Mouse (Mus musculus) lung, embryonic 14.5 days (tissue): Measurements from ENCODE around the gene Sufu. TPM values are rescaled to one million over a fixed set of nuclear protein-coding genes. Genes with fewer than 3 reads are reported as not detected.

Experiments used
- ATAC-seq: fragments of 200-750 bp; cut with Nextera tagmentation; 2 replicates; pipeline ENCODE4 v1.8.0; 2017; ENCODE audit warnings: mild to moderate bottlenecking, moderate TSS enrichment, moderate library complexity; ENCODE audit not compliant: insufficient read depth
- DNase-seq: peaks from one replicate; pipeline ENCODE4 v3.0.0-alpha.2; 2015
- H3K27ac ChIP-seq: fragments of 300-500 bp; sonication (generic); 2 replicates; pipeline ENCODE4 v1.5.1; 2014; ENCODE audit warnings: low read depth, mild to moderate bottlenecking, moderate library complexity
- H3K27me3 ChIP-seq: fragments of 300-500 bp; sonication (generic); 2 replicates; pipeline ENCODE4 v1.6.1; 2014; ENCODE audit warnings: low read length, control low read depth; ENCODE audit not compliant: insufficient read depth
- H3K36me3 ChIP-seq: fragments of 300-500 bp; sonication (generic); 2 replicates; pipeline ENCODE4 v1.6.1; 2014; ENCODE audit warnings: control low read depth; ENCODE audit not compliant: insufficient read depth
- H3K4me1 ChIP-seq: fragments of 300-500 bp; sonication (generic); 2 replicates; pipeline ENCODE4 v1.6.1; 2014; ENCODE audit warnings: antibody characterized with exemption, control low read depth; ENCODE audit not compliant: insufficient read depth
- H3K4me2 ChIP-seq: fragments of 300-500 bp; sonication (generic); 2 replicates; pipeline ENCODE4 v1.6.1; 2014; ENCODE audit warnings: mild to moderate bottlenecking
- H3K4me3 ChIP-seq: fragments of 300-500 bp; sonication (generic); 2 replicates; pipeline ENCODE4 v1.5.1; 2014; ENCODE audit warnings: low read depth, low read length
- H3K9ac ChIP-seq: fragments of 300-500 bp; sonication (generic); 2 replicates; pipeline ENCODE4 v1.6.1; 2014
- H3K9me3 ChIP-seq: fragments of 300-500 bp; sonication (generic); 2 replicates; pipeline ENCODE4 v1.6.1; 2016; ENCODE audit warnings: low read depth, low read length, control low read depth
- CTCF ChIP-seq: IDR thresholded peaks from 2 replicates; pipeline ENCODE4 v1.5.1; 2016; ENCODE audit warnings: antibody characterized with exemption, low read depth
- WGBS: fragments of 180-500 bp; shearing (Covaris S2); extraction: QIAGEN DNeasy Blood & Tissue Kit; methylation state at CpG from one replicate; pipeline ENCODE4 v1.1.7; 2014; 5-methylcytosine and 5-hydroxymethylcytosine counted together
- polyA plus RNA-seq: library from polyadenylated mRNA; unstranded; fragments of >200 nt; fragmentation: Nextera tagmentation; extraction: Ambion mirVana; gene quantifications from 2 replicates; pipeline ENCODE4 v1.2.1, GENCODE M21; 2014

Sufu gene
- polyA plus RNA-seq, 1 experiment from 2014 or later = 47.5 TPM

- 0 out of 2 replicates have a peak, but pooled peaks cover 2% of the 10 kb centered on the region for H3K4me1 ChIP-seq
- H3K9ac ChIP-seq = no peak overlapping the region
- DNase-seq (no peak), ATAC-seq (no peak)
- H3K4me2 ChIP-seq = no peak overlapping the region
- no peak overlapping the region for H3K4me3 ChIP-seq
- no peaks in the 10 kb centered on the region for H3K9me3 ChIP-seq
- no peak overlapping the region for H3K27ac ChIP-seq
- TF ChIP-seq CTCF = no peak
- no peaks in the 10 kb centered on the region for H3K36me3 ChIP-seq
- no peaks in the 10 kb centered on the region for H3K27me3 ChIP-seq
- 73% methylated on average over 8 of the region's 8 CpGs for WGBS
Observed at GRCm38 (mm10) chr19:46495136-46495535, 98.4 kb downstream of the Sufu start.

GRCm38 (mm10) chr19:46497230-46497629 is 100.5 kb downstream of the Sufu start:
- no peaks in the 10 kb centered on the region for H3K27me3 ChIP-seq

GRCm38 (mm10) chr19:46499539-46499835 is 102.8 kb downstream of the Sufu start:
- Histone ChIP-seq H3K4me3 (peak overlapping the region; percentile 8; the same call in 1 of the 2 replicates), H3K36me3 (0 out of 2 replicates have a peak, but pooled peaks cover 7% of the 10 kb centered on the region), H3K9me3 (no peaks in the 10 kb centered on the region), H3K4me2 (peak overlapping the region; percentile 51), H3K9ac (no peak overlapping the region), H3K27me3 (no peaks in the 10 kb centered on the region), H3K4me1 (no peaks in the 10 kb centered on the region), H3K27ac (peak overlapping the region; percentile 69; the same call in 1 of the 2 replicates)
- ATAC-seq = no peak
- 2% methylated on average over 3 of the region's 3 CpGs for WGBS
- TF ChIP-seq CTCF = no peak
- DNase-seq = no peak

More at GRCm38 (mm10) chr19:46497230-46497629, 100.5 kb downstream of the Sufu start:
- Histone ChIP-seq H3K9me3 (no peaks in the 10 kb centered on the region), H3K4me1 (no peaks in the 10 kb centered on the region), H3K9ac (no peak overlapping the region), H3K4me3 (no peak overlapping the region), H3K4me2 (no peak overlapping the region), H3K36me3 (no peaks in the 10 kb centered on the region), H3K27ac (no peak overlapping the region)
- DNase-seq (no peak), ATAC-seq (no peak)
- no peak for TF ChIP-seq CTCF
- WGBS = 67% methylated on average over 2 of the region's 2 CpGs

GRCm38 (mm10) chr19:46499836-46500580 is 103.3 kb downstream of the Sufu start:
- H3K36me3 ChIP-seq = peaks cover 11% of the 10 kb centered on the region; the same call in 1 of the 2 replicates
- DNase-seq = peak; percentile 100
- peak; percentile 72 for ATAC-seq
- H3K4me2 ChIP-seq = peak overlapping the region; percentile 94
- under 1% methylated on average over 52 of the region's 52 CpGs for WGBS
- H3K9ac ChIP-seq = peak overlapping the region; percentile 93
- no peaks in the 10 kb centered on the region for H3K9me3 ChIP-seq
- H3K27me3 ChIP-seq = no peaks in the 10 kb centered on the region
- H3K27ac ChIP-seq = peak overlapping the region; percentile 100
- H3K4me1 ChIP-seq = no peaks in the 10 kb centered on the region
- H3K4me3 ChIP-seq = peak overlapping the region; percentile 96
- TF ChIP-seq CTCF = no peak

GRCm38 (mm10) chr19:46500581-46501341 is 104.1 kb downstream of the Sufu start:
- no peaks in the 10 kb centered on the region for H3K9me3 ChIP-seq
- no peaks in the 10 kb centered on the region for H3K27me3 ChIP-seq
- ATAC-seq (peak; percentile 16), DNase-seq (peak; percentile 79)
- H3K4me3 ChIP-seq = peak overlapping the region; percentile 96
- WGBS = under 1% methylated on average over 47 of the region's 50 CpGs
- peaks cover 18% of the 10 kb centered on the region for H3K36me3 ChIP-seq
- H3K4me1 ChIP-seq = peaks cover 5% of the 10 kb centered on the region
- peak overlapping the region; percentile 93 for H3K9ac ChIP-seq
- peak overlapping the region; percentile 100 for H3K27ac ChIP-seq
- peak overlapping the region; percentile 94 for H3K4me2 ChIP-seq
- TF ChIP-seq CTCF = no peak

- 0% methylated on average over 57 of the region's 64 CpGs for WGBS
- H3K9ac ChIP-seq = peak within 1 kb of the TSS; percentile 93
- H3K27me3 ChIP-seq = no peaks in the 10 kb centered on the region
- H3K27ac ChIP-seq = peak within 1 kb of the TSS; percentile 100
- DNase-seq = peak; percentile 85
- H3K9me3 ChIP-seq = no peaks in the 10 kb centered on the region
- H3K4me2 ChIP-seq = peak within 1 kb of the TSS; percentile 94
- H3K36me3 ChIP-seq = peaks cover 26% of the 10 kb centered on the region
- peaks cover 13% of the 10 kb centered on the region for H3K4me1 ChIP-seq
- peak within 1 kb of the TSS; percentile 96 for H3K4me3 ChIP-seq
- TF ChIP-seq CTCF = no peak
- peak; percentile 30 for ATAC-seq
Observed at GRCm38 (mm10) chr19:46501401-46502068, 104.8 kb downstream of the Sufu start, which contains the start of gene Trim8. Trim8 (plus strand) TSS chr19:46501702.
